Mouse (Mus musculus): ENCODE data around the gene Nmnat2.
"Not testable (repeated sequence)": the region's sequence is repeated elsewhere in the genome, so short reads cannot be mapped to it uniquely, and the experiment has no call there.

Nmnat2 gene

DNA sequence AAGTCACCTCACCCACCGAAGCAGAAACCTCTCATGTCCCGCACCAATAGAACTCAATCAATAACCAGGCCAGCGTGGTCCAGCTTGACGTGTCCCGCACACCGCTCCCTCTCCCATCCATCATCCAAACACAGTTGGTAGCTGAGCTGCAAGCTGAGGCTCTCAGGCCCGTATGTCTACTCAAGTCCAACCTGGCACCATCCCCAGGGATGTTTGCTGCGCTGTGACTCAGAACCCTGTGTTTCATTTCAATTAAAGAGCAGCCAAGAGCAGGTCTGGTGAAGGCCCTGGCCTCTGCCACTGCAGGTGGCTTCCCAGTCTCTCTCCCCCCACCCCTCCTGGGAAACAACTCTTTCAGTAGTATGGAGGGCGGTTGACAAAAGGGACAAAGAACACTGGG lies 104.8 kb downstream of the Nmnat2 start:
- DNase-seq (ENCODE audit: low spot score) = no peak

DNA sequence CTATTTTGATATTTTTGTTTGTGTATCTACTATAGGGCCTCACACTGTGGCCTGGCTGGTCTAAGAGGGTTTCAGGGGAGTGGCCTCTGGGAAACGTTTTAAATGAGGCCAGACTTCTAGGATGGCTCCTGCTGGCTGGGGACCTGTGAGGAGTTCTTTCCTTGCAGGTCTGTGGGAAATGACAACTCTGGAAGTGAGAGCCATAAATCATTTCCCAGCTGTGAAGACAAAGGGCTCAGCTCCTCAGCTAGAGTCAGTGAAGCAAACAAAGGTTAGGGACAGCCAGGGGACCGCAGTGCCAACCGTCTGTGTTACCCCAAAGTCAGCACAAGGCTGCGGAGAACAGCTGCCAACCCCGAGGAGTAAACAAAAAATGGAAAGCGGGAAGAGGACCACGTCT lies 107.8 kb downstream of the Nmnat2 start:
- no peak for DNase-seq (ENCODE audit: low spot score)

DNA sequence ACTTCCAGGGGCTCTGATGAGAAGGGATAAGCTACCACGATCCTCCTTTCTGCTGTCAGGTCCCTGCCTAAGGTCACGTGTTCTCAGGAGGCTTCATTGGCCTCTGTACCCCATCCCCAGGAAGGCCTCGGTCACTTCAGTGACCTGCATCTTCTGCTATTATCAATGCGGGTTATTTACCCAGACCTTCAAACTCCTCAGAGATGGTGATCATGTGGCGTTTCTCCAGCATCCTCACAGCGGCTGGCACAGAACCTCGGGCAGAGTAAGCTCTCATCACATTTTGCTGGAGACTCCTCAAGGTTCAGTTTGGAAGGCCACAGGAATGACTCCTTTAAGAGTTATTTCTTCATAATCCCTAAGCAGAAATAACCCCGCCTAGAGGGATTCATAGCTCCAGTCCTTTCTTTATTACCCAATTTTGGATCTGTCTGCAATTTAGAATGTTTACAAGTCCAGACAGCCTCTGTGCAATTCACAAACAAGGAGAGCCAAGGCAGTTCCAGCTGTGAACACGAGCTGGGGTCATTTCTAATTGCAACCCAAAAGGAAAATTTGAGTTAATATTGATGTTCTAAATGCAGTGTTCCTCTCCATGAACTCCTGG lies 110.1 kb downstream of the Nmnat2 start:
- DNase-seq (ENCODE audit: low spot score) = no peak

DNA sequence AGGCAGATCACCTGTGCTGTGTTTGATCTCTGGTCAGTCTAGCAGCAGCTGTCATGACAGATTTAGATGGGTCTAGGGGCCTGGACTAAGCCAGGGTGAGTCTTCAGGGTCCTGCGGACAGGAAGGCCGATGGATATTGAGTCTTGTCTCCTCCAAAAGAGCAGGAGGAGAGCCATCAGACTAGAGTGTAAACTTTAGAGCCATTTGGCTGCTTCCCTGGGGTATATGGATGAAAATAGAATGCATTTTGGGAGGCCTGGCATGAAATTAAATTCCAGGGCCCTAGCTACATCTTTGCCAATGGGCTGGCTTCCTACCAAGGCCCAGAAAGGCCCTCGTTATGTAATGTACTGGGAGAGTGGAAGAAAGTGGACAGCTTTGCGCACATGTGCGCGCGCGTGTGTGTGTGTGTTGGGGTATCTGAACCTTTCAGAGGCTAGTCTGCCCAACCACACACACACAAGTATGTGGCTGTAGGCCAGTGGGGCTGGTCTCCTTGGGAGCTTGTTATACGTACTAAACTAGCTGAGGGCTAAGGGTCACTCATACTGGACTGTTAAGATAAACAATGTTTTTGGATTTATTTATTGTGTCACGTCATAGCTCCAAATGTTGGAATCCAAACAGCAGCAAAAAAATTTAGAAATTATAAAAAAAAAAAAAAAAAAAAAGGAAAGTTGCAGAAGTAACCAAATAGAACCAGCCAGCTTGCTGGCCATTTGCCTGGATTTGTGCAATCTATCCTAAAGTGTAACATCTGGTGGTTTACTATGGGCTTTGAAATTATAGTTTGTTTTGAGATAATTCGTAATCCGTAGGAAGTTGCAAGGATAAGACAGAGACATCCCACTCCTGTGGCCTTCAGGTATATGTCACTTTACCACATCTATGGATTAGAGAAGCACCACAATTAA lies 110.9 kb downstream of the Nmnat2 start:
- peak; percentile 54 for DNase-seq (ENCODE audit: low spot score)

DNA sequence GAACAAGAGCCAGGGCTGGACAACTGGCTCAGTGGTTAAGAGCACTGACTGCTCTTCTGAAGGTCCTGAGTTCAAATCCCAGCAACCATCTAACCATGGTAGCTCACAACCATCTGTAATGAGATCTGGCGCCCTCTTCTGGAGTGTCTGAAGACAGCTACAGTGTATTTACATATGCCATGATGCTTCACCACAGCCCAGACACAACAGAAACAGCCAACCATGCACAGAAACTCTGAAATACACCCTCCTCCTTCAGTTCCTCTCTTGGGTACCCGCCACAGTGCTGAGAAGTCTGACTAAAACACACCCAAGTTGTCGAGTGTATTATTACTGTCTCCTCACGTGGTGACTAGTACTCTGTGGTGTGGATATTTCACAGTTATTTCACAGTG lies 111.6 kb downstream of the Nmnat2 start:
- no peak for DNase-seq (ENCODE audit: low spot score)

DNA sequence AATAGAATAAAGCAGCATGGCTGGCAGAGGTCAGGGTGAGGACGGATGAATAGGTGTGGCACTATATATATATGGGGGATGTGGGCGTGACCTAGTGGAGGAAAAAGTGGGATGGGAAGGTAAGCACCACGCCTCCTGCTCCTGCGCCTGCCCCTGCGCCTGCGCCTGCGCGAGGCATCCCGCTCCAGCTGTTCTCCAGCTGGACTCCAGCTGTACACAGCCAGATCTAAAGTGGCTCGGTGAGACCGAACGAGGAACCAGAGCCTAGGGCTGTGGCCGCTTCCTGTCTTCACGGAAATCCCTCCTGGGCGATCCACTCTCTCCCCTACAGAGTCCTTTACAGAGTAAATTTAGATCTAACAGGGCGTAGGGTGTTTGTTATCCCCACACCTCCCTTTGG lies 116.8 kb downstream of the Nmnat2 start:
- no peak for DNase-seq (ENCODE audit: low spot score)

DNA sequence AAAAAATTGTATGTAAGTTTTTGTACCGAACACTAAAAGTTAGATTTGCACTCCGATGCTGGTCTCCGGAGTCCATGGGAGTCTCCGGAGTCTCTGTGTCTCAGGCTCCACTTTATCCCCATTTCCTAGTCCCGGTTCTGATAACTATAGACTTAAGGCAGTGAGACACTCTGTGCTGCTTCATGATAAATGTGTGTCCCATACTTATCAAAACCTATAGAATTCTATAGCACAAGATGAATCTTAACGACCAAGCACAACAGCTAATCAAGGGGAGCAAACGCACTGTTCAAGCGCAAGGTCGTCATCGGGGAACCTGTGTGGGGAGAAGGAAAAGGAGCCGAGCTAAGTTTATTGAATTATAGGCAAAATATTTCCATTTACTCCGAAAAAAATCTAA lies 117.2 kb downstream of the Nmnat2 start:
- no peak for DNase-seq (ENCODE audit: low spot score)

DNA sequence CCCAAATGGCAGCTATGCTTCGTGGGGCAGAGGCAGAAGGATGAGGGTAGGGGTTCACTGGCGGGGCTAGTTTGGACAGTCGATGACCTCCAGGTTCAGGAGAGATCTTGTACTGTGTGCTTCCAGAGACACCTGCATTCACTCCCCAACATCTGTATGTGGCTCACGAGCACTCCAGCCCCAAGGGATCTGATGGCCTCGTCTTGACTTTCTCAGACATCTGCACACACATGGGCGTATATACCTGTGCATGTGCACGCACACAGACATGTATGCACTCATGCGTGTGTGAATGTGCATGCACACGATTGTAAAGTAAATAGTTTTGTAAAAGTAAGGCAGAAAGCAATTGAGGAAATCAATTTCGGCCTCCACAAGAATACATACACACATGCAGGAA lies 117.9 kb downstream of the Nmnat2 start:
- no peak for DNase-seq (ENCODE audit: low spot score)

DNA sequence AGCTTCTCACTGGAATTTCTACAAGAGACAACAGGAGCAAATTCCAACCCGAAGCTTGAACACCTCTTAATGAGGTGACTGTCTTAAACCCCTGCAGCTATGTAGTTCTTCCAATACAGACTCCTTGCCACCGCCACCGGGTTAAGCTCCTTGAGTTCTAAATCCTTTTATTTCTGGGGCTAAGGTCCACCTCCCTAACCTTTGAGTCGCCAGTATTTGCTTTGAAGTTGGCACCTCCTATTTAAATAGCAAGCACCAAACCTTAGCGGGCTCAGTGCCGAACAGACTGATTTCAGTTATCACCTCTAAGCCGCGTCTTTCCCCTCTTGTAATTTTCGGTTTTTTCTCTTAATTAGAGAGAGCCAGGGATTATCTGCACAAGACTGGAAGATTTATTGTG lies 118.6 kb downstream of the Nmnat2 start:
- no peak for DNase-seq (ENCODE audit: low spot score)

DNA sequence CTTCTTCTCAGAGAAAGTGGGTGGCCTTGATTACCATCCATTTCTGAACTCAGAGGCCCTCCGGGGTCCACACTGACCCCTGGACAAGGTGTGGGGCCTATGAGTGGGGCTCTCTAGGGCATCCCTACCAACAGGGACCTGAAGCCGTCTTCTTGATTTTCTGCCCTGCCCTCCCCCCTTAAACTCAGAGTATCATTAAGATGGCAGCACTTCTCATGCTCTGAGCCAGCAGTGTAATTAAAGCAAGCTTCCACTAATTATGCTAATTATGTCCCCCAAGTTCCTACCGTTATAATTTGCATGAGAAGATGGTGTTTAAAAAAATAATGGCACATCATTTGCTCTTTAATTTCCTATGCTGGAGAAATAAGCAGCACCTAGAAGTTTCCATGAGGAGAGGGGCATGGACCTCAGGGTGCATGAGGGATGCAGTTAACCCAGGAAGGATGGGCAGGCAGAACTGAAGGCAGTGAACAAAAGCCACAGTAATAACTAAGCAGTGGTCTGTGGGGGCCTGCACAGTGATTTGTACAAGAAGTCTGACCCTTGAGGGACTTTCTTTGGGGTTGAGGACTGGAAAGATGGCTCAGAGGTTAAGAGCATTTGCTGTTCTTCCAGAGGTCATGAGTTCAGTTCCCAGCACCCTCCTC lies 120.4 kb downstream of the Nmnat2 start:
- DNase-seq (ENCODE audit: low spot score) = no peak

DNA sequence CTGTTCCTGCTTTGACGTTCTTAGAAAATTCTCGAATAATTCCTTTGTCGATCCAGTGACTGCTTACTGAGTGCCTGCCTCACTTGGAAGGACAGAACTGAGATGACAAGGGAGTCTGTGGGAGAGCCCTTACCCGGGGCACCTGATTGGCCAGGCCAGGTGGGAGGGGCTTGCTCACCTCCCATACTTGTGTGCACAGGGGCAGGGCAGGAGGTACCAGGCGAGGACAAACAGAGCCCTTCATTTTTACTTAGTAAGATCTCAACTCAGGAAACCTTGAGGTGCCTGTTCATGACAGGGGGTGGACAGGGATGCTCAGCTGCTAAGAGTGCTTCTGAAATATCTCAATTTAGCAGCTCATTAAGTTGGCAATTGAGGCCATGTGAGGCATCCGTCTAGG lies 121.2 kb downstream of the Nmnat2 start:
- no peak for DNase-seq (ENCODE audit: low spot score)

DNA sequence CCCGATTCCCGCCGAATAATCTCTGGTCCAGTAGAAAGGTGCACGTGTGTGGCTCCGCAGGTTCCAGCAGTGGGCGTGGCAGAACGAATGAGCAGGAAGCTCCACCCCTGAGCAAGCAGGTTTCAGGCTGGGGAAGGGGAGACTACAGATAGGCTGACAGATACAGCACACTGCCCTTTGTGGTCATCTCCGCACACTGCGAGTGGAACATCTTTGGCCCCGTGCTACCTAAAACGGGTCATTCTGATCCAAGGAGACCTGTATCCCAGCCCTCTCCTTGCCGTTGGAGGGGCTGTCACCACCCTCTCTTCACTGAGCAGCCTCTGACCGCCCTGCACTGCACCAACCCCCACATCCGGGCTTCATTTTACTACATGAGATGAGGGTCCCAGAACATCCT lies 128.4 kb downstream of the Nmnat2 start:
- not testable (repeated sequence) for DNase-seq (ENCODE audit: low spot score)

DNA sequence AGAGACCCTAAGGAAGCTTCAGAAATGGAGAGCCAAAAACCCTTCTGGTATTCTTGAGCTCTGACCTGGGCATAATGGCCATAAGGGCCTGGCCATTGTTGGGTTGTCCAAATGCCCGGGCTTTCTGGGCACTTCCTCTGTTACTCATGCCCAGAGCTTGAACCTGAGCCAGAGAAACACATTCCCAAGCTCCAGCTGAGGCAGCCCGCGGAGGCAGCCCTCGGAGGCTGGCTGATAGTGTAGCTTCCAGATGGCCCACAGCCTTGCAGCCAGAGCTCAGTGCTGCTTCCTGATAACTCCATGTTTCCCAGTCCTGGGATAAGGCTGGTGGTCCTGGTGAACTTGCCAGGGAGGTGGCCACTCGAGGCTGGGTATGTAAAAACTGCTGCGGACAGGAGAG lies 129.4 kb downstream of the Nmnat2 start:
- no peak for DNase-seq (ENCODE audit: low spot score)

DNA sequence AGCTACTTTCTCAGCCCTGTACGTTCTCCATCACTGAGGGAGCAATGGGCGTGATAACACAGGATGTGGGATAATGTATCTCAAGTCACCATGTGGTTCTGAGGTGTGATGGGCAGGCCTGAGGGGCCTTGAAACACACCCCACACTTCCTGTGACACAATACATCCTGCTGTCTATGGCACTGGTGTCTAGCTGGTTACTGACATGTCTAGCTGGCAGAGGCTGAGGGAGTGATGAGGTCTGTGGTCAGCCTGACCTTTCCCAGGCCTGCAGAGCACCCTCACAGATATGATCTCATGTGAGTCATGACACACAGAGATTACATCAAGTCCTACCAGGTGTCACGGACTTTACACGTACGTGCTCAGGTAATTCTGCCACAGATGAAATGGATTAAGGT lies 130.4 kb downstream of the Nmnat2 start:
- DNase-seq (ENCODE audit: low spot score) = no peak

DNA sequence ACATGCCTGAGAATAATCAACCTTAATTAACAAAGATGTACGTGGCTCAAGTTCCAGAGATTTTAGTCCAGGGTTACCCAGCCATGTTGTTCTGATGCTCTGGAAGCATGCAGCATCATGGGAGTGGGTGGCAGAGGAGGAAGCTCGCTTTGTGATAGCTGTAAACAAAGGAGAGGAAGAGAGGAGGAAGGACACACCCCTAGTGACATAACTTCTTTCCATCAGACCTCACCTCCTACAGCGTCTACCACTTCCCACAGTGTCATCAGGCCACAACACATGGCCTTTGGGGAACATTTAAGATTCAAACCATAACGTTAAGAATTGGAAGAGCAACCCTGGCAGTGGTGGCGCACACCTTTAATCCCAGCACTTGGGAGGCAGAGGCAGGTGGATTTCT lies 133.0 kb downstream of the Nmnat2 start:
- no peak for DNase-seq (ENCODE audit: low spot score)

DNA sequence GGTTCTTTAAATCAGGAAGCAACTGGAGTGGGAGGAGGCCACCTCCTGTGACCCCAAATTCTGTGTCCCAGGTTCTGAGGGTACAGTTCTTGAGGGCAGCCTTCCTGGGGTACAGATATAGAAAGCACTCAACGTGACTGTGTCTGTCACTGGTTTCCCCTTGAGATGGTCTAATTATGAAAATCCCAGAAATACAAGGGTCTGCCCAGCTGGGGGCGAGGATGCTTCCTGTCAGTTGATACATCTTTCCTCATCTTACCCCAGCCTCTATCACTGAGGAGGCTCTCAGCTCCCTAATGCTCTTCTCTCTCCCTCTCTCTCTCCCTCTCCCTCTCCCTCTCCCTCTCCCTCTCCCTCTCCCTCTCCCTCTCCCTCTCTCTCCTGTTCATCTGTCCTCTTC lies 135.3 kb downstream of the Nmnat2 start:
- no peak for DNase-seq (ENCODE audit: low spot score)

DNA sequence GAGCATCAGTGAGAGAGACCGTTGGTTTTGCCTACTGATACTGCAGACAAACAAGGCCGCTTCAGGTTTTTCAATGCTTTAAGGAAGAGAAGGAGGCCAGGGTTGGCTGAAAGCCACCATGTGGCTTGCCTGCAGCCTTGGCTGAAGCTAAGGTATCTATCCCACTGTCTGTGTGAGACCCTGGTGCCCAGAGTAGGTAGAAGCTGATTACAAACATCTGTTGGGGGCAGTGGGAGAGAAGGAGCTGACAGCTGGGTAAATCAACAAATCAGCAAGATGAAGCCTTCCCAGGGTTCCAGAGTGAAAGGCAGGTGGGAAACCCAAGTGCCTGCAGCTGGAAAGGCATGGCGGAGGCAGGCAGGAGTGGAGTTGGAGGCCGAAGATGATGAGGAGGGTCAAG lies 136.0 kb downstream of the Nmnat2 start:
- DNase-seq (ENCODE audit: low spot score) = no peak

DNA sequence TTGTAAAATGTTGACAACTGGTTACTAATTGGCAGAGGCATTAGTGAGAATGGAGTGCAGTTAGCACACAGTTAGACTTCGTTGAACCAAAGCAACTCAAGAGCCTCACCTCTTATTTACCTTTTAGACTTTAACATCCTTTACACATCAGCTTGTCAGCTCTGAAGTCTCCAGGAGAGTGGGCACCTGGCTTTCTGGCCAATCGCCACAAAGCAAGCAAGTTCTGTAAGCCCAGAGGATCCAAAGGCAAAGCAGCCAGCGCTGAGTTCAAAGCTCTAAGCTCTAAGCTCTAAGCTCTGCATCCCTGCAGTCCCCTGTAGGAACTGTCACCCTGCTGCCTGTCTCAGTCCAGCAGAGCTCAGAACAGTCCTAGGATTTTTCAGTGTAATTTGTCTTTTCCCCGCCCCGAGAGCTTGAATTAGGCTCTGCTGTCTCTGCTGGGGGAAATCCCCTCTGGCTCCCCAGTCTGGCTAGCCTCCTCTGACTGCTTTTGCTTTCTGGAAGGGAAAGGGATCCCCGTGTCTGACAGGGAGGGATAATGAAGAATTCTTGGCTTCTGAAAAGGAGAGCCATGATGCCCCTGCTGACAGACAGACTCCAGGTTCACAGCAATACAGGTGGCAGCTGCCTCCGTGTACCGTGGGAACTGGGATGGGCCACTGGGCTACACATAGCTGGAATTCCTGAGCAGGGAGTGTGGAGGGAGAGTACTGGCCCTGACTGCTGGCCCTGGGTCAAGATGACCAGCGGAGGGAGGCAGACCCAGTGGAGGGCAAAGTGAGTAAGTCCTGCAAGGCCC lies 136.8 kb downstream of the Nmnat2 start:
- DNase-seq (ENCODE audit: low spot score) = peak; percentile 51

DNA sequence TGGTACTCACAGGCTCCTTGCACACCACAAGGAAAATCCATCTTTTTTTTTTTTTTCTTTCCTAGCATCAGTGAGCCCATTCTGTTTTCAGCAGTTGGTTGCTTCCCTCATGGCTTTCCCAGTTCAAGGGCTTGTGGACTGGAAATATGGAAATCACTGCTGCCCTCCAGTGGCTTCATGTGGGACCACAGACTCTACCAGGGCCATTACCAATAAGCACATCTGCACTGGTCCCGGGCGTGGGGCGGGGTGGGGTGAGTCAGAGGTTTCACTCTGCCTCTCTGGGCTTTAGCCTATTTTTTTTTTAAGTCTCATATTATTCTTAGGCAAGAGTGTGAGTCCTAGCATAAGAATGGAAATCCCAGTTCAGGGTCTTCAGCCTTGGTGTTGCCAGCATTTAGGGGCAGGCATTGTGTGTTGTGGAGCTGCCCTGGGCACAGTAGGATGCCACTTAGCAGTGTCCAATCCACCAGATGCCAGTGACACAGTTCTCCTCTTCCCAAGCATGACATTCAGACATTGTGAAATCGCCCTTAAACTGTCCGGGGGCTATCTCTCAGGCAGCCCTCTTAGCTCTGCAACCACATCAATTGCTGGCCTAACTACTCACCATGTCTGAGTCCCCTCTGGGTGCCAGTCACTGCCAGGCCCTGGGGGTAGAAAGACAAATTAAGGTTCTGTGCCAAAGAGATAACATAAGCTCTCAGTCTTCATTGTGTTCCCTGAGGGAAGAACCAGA lies 137.6 kb downstream of the Nmnat2 start:
- DNase-seq (ENCODE audit: low spot score) = peak; percentile 72

DNA sequence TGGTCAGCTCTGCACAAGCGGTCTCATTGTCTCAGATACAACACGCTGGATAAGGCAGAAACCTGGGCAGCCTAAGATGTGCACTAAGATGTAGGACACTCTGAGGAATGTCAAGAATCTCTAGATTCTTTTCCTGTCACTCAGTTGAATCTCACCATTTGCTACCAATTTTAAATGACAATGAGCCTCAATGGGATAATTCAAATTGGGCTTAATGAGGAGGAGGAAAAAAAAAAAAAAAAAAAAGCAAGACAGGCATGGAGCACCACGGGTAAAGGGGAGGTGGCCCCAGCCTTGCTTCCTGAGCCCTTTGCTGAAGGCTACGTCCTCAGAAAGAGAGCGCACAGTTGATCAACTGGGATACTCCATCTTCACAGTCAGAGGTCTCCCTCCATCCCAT lies 138.4 kb downstream of the Nmnat2 start:
- DNase-seq (ENCODE audit: low spot score) = no peak

DNA sequence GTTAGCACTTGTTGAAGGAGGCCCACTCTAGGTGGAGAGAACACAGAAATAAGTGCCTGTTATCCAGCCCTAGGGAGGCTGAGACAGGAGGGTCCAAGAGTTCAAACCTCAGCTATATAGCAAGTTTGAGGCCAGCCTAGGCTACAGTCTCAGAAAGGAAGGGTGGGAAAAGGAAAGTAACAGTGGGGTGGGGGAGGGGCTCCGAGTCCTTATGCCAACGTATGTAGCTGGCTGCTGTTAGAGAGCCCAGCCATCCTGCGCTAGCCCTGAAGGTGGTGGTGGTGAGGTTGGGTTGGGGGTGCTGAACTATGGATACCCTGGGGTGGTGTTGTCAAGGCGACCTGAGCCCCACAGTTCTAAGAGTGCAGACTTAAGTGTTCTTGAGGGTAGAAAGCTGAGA lies 138.8 kb downstream of the Nmnat2 start:
- no peak for DNase-seq (ENCODE audit: low spot score)
